Mouse (Mus musculus) adrenal gland (tissue): ENCODE data around the gene Hoxb5.

ENCODE experiments used
- intact Hi-C: fragments of 180-260 bp; cut with DNase I; formaldehyde crosslinking; loops from one replicate; pipeline ENCODE4 v1.15.1; 2025

The Hoxb5 gene

DNA sequence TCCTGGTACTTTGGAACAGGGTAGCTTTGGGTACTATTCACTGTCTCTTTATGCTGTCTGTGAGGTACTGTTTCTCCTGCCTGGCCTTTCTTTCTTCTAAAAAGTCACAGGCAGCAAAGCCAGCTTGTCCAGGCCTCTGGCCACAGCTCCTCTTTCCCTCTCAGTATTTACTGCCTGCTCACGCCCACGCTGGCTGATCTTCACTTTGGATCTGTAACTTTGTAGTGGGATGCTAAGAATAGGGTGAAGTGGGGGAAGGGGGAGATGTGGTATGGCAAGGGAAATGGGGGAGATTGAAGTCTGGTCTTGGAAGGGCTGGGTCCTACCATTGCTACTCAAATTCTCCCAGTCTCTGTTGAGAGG lies 30.8 kb downstream of the Hoxb5 start:
- intact Hi-C loops = no loop called here

- intact Hi-C loops = no loop called here
Observed at GRCm38 (mm10) chr11:96334998-96335397, 31.9 kb downstream of the Hoxb5 start.

GRCm38 (mm10) chr11:96336597-96336996 lies 33.5 kb downstream of the Hoxb5 start:
- intact Hi-C loops = no loop called here

GRCm38 (mm10) chr11:96337026-96337425 lies 33.9 kb downstream of the Hoxb5 start:
- intact Hi-C loops = no loop called here

- intact Hi-C loops = no loop called here
Observed at GRCm38 (mm10) chr11:96338957-96339855, 36.1 kb downstream of the Hoxb5 start.

GRCm38 (mm10) chr11:96340698-96341365 lies 37.7 kb downstream of the Hoxb5 start:
- intact Hi-C loops = no loop called here

- intact Hi-C loops = loop anchor here (2.0 kb wide), 1 partner anchor 17 kb away; no protein-coding TSS in a partner anchor
Observed at GRCm38 (mm10) chr11:96341701-96342575, 38.8 kb downstream of the Hoxb5 start.

- intact Hi-C loops = loop anchor here (2.0 kb wide), 1 partner anchor 18 kb away; no protein-coding TSS in a partner anchor
Observed at GRCm38 (mm10) chr11:96342576-96342930, 39.4 kb downstream of the Hoxb5 start.

- intact Hi-C loops = loop anchor here (2.0 kb wide), 1 partner anchor 18 kb away; no protein-coding TSS in a partner anchor
Observed at GRCm38 (mm10) chr11:96343206-96343745, 40.1 kb downstream of the Hoxb5 start.

DNA sequence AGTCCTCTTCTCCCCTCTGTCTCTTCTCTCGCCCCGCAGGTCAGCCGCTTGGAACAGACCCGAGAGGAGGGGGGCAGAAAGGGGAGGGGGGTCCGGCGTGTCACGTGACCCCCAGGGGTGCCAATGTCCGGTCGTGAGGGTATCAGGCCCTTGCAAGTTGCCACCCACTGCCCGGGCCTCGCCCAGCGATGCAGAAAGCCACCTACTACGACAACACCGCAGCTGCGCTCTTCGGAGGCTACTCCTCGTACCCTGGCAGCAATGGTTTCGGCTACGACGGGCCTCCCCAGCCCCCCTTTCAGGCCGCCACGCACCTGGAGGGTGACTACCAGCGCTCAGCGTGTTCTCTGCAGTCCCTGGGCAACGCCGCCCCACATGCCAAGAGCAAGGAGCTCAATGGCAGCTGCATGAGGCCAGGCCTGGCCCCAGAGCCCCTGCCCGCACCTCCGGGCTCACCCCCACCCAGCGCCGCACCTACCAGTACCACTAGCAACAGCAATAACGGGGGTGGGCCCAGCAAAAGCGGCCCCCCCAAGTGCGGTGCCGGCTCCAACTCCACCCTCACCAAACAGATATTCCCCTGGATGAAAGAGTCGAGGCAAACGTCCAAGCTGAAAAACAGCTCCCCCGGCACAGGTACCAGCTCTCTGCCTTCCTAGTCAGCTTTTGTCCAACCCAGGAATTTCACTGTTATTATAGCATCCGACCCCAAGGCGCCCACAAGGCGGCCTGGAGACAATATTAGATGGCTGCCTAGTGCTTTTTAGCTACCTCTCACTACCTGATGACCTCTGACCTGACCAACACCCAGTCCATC lies 41.1 kb downstream of the Hoxb5 start:
- intact Hi-C loops = no loop called here

- intact Hi-C loops = no loop called here
Observed at GRCm38 (mm10) chr11:96344878-96345159, 41.7 kb downstream of the Hoxb5 start.

DNA sequence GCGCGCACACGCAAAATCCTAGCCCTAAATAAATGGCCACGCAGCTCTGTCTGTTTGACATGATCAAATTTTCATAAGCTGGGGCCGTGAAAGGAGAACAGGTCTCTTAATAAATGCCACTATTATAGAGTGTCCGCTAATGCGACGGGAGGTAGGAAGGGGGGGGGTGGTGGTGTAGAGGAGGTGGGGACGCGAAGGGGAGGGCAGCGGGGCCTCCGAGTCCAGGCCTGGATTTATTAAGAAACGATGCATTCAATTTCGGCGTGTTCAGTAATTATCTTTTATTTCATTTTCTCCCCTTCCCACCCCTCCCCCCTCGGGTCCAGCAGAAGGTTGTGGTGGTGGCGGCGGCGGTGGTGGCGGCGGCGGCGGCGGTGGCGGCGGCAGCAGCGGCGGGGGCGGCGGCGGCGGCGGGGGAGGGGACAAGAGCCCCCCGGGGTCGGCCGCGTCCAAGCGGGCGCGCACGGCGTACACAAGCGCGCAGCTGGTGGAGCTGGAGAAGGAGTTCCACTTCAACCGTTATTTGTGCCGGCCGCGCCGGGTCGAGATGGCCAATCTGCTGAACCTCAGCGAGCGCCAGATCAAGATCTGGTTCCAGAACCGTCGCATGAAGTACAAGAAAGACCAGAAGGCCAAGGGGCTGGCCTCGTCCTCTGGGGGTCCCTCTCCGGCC lies 42.2 kb downstream of the Hoxb5 start:
- intact Hi-C loops = no loop called here

DNA sequence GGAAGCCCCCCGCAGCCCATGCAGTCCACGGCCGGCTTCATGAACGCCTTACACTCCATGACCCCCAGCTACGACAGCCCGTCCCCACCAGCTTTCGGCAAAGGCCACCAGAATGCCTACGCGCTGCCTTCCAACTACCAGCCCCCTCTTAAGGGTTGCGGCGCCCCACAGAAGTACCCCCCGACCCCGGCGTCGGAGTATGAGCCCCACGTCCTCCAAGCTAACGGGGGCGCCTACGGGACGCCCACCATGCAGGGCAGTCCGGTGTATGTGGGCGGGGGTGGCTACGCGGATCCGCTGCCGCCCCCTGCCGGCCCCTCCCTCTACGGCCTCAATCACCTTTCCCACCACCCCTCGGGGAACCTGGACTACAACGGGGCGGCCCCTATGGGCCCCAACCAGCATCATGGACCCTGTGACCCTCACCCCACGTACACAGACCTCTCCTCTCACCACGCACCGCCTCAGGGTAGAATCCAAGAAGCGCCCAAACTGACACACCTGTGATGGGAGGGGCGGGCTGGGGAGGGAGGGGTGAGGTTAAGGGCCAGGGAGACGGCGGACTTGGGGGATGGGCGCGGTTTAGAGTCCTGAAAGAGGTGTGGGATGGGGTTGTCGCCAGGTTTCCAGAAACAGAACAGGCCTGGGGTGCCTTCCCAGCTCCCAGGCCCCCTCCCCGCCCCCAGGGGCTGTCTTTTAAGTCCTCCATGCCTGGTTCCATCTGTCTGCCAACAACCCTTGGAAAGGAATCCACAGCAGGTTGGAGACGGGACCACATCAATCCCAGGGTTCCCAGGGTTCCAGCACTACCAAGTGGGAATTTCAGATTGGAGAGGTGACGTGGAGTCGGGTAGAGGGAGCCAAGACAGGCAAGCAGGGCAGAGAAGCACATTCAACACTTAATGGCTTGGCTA lies 43.0 kb downstream of the Hoxb5 start:
- intact Hi-C loops = no loop called here

GRCm38 (mm10) chr11:96346916-96347520 lies 43.9 kb downstream of the Hoxb5 start:
- intact Hi-C loops = no loop called here

- intact Hi-C loops = no loop called here
Observed at GRCm38 (mm10) chr11:96347717-96348116, 44.6 kb downstream of the Hoxb5 start.

DNA sequence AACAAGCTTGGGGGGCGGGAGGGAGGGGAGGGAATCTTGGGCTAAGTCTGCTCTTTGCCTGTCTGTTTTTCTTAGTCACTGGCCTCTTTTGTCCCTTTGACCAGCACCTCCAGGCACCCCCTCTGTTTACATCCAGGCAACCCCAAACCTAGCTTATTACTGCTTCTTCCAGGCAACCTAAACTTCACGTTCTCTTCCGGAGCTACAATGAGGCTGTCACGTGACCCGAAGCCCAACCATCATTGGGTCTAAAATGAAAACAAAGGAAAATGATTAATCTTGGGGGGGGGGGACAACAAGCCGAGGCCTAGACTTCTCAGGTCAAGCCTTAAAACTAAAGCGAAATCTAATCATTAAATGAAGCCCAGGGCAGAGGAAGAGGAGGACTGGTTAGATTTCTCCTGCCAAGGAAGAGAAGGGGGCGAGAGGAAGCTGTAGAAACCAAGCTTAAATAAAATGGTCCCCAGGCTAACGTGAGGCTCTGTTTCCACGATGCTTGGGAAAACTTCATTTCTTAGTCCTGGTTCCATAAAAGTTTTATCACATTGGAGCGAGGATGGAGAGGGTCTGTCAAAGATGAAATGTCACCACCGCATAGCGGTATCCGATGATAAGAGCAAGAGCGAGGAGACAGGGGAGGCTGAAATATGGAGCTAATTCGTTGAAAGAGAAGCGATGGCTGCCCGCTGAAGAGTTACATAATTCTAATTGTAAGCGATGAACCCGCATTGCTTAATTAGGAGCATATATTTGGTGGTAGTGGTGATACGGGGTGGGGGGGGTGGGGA lies 45.2 kb downstream of the Hoxb5 start:
- intact Hi-C loops = no loop called here

DNA sequence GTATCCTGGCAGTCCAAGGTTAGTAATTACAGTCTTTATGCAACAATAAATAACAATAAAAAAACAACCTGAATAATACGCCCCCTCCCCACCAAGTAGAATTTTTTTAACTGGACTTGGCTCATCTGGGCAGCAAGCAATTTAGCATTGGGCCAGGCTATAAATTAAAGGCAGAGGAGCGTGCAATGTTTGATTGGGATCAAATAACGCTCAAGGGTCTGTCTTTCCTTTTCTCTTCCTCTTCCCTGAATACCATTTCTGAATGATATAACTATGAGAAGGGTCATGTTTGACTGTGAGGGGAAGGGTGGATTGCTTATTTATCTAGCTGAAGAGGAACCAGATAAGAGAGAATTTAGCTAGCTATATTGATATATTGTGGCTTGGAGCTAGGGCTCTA lies 45.9 kb downstream of the Hoxb5 start:
- intact Hi-C loops = no loop called here
